Mouse (Mus musculus) ES-E14 (cell line): Measurements from ENCODE around the gene Cog4. TPM values are rescaled to one million over a fixed set of nuclear protein-coding genes. Genes with fewer than 3 reads are reported as not detected.
A peak's percentile ranks its signal among the peaks of the same experiment; 100 is the strongest.

Source experiments
- DNase-seq: peaks from one replicate; pipeline ENCODE4 v3.0.0-alpha.2; 2013; ENCODE audit warnings: low read depth, low spot score
- H3K27ac ChIP-seq: 2 replicates; pipeline ENCODE4 v1.5.1; 2012; ENCODE audit warnings: low read depth, mild to moderate bottlenecking, low read length, moderate library complexity, mixed read lengths; ENCODE audit not compliant: poor library complexity, insufficient read depth, severe bottlenecking
- H3K36me3 ChIP-seq: 2 replicates; pipeline ENCODE4 v1.6.1; 2012; ENCODE audit warnings: mild to moderate bottlenecking, low read length, moderate library complexity, mixed read lengths; ENCODE audit not compliant: control insufficient read depth, poor library complexity, insufficient read depth, severe bottlenecking
- H3K4me1 ChIP-seq, 2 experiments: fragments of 150-350 bp in 1 of 2; sonication (generic) in 1 of 2; 2 replicates each; pipeline ENCODE4 v1.6.1; 2012; ENCODE audit warnings: low read length in 2 of 2, mild to moderate bottlenecking in 1 of 2, mixed read lengths in 1 of 2; ENCODE audit not compliant: control insufficient read depth in 2 of 2, insufficient read depth in 2 of 2, poor library complexity in 1 of 2
- H3K4me3 ChIP-seq, 2 experiments: fragments of 150-350 bp in 1 of 2; sonication (generic) in 1 of 2; 2 replicates each; pipeline ENCODE4 v1.5.1; 2012; ENCODE audit warnings: low read length in 2 of 2, low read depth in 1 of 2, mild to moderate bottlenecking in 1 of 2, mixed read lengths in 1 of 2; ENCODE audit not compliant: insufficient read depth in 1 of 2, poor library complexity in 1 of 2, severe bottlenecking in 1 of 2
- H3K9ac ChIP-seq: 2 replicates; pipeline ENCODE4 v1.6.1; 2012; ENCODE audit warnings: low read depth, mild to moderate bottlenecking, low read length, mixed read lengths; ENCODE audit not compliant: poor library complexity, insufficient read depth, severe bottlenecking
- H3K9me3 ChIP-seq: fragments of 150-350 bp; sonication (generic); 2 replicates; pipeline ENCODE4 v1.6.1; 2012; ENCODE audit warnings: low read depth, mild to moderate bottlenecking, low read length; ENCODE audit not compliant: control insufficient read depth, insufficient read depth
- CHD2 ChIP-seq: IDR thresholded peaks from 2 replicates; pipeline ENCODE4 v1.6.1; 2014; ENCODE audit warnings: mild to moderate bottlenecking, low read depth, low read length, inconsistent platforms
- HCFC1 ChIP-seq: IDR thresholded peaks from 2 replicates; pipeline ENCODE4 v1.6.1; 2012; ENCODE audit warnings: low read length, inconsistent platforms, borderline replicate concordance; ENCODE audit not compliant: insufficient read depth
- MAFK ChIP-seq: IDR thresholded peaks from 2 replicates; pipeline ENCODE4 v1.6.1; 2014; ENCODE audit warnings: mild to moderate bottlenecking, low read depth, low read length, inconsistent platforms; ENCODE audit not compliant: insufficient read depth
- ZC3H11A ChIP-seq: IDR thresholded peaks from 2 replicates; pipeline ENCODE4 v1.6.1; 2012; ENCODE audit warnings: low read depth, mild to moderate bottlenecking, inconsistent platforms, low read length, borderline replicate concordance
- ZNF384 ChIP-seq: IDR thresholded peaks from 2 replicates; pipeline ENCODE4 v1.6.1; 2012; ENCODE audit warnings: low read depth, low read length, inconsistent platforms
- in situ Hi-C, 2 experiments: fragments of 600-800 bp; cut with MboI; formaldehyde crosslinking; loops; one replicate each; pipeline ENCODE4 v1.15.1; 2025; ENCODE audit warnings: low sequenced_read_pairs in 2 of 2, inconsistent platforms in 1 of 2; ENCODE audit not compliant: unreplicated experiment in 2 of 2
- total RNA-seq: library from RNA; depleted of rRNA; stranded (reverse); fragments of 300-350 nt; gene quantifications from 2 replicates; pipeline ENCODE4 v1.2.3, GENCODE M21; 2012

Cog4 gene
- total RNA-seq, 1 experiment: 64.7 TPM

DNA sequence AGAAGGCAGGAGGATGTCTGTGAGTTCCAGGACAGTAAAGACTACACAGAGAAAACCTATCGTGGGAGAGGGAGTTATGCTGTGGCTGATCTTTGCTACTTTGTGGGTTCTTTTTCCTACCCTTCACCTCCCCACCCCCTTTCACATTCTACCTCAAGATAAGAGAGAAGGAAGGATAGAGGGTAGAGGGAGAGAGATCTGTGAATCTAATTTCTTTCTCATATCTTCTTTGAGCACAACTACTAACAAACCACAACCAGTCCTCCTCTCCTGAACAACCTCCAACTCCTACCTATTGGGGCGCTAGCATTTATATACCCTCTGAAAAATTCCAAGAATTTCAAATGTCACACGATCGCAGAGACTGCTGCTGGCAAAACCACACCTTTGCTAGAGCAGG is 31.5 kb downstream of the Cog4 start:
- no peak overlapping the region for H3K27ac ChIP-seq
- TF ChIP-seq MAFK (no peak), ZC3H11A (no peak), ZNF384 (no peak), CHD2 (no peak), HCFC1 (no peak)
- no peaks in the 10 kb centered on the region for H3K4me1 ChIP-seq
- no peak for DNase-seq
- peaks cover 43% of the 10 kb centered on the region for H3K36me3 ChIP-seq
- no peak overlapping the region for H3K9ac ChIP-seq
- no peak overlapping the region for H3K4me3 ChIP-seq
- no peaks in the 10 kb centered on the region for H3K9me3 ChIP-seq
- in situ Hi-C loops: no loop called here

GRCm38 (mm10) chr8:110881741-110882310 is 35.4 kb downstream of the Cog4 start:
- Histone ChIP-seq H3K36me3 (peaks cover 41% of the 10 kb centered on the region), H3K27ac (no peak overlapping the region), H3K9ac (no peak overlapping the region), H3K9me3 (no peaks in the 10 kb centered on the region), H3K4me3 (no peak overlapping the region), H3K4me1 (no peaks in the 10 kb centered on the region)
- no peak for TF ChIP-seq ZC3H11A
- no peak for TF ChIP-seq MAFK
- TF ChIP-seq ZNF384: no peak
- in situ Hi-C loops: no loop called here
- no peak for DNase-seq

DNA sequence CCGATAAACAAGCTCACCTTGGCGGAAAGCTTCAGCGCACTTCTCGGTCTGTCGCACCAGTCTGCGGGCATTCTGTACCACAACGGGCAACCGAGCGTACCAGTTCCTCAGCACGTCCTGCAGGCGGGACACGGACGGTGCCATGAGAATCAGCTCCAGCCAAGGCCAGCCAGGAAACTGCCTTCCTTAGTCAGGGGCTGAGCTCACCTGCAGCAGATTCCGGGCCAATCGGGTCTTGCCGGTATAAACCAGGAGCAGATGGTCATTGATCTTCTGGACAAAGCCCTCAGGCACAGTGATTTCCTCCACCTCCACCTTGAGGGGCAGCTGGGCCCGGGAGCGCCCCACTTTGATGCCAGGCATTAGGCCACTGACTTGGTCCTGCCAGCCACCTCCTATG is 37.4 kb downstream of the Cog4 start:
- peaks cover 40% of the 10 kb centered on the region for H3K36me3 ChIP-seq
- no peak for DNase-seq
- no peaks in the 10 kb centered on the region for H3K9me3 ChIP-seq
- in situ Hi-C loops: no loop called here
- H3K4me1 ChIP-seq: peaks cover 0 to 6% of the 10 kb centered on the region in 2 experiments; a peak in 2 of 4 replicates
- peak overlapping the region in 1 of 2 experiments; percentile 24; a peak in 1 of 4 replicates for H3K4me3 ChIP-seq
- no peak overlapping the region for H3K9ac ChIP-seq
- no peak for TF ChIP-seq CHD2
- no peak overlapping the region for H3K27ac ChIP-seq

- Histone ChIP-seq H3K4me3 (peak overlapping the region; percentile 27 to 53; a peak in 3 of 4 replicates), H3K36me3 (peaks cover 19% of the 10 kb centered on the region), H3K9me3 (no peaks in the 10 kb centered on the region), H3K4me1 (peaks cover 0 to 9% of the 10 kb centered on the region in 2 experiments; a peak in 2 of 4 replicates), H3K27ac (no peak overlapping the region), H3K9ac (peak overlapping the region; percentile 19; the same call in 1 of the 2 replicates)
- TF ChIP-seq MAFK (no peak), CHD2 (no peak), ZNF384 (no peak), ZC3H11A (no peak), HCFC1 (no peak)
- in situ Hi-C loops: no loop called here
- DNase-seq: no peak
Observed at GRCm38 (mm10) chr8:110886634-110887033, 40.2 kb downstream of the Cog4 start.

GRCm38 (mm10) chr8:110887551-110887950 is 41.2 kb downstream of the Cog4 start:
- Histone ChIP-seq H3K9ac (peak overlapping the region; percentile 19; the same call in 1 of the 2 replicates), H3K4me3 (peak overlapping the region in 1 of 2 experiments; percentile 27; a peak in 1 of 4 replicates), H3K9me3 (no peaks in the 10 kb centered on the region), H3K27ac (no peak overlapping the region), H3K36me3 (peaks cover 11% of the 10 kb centered on the region), H3K4me1 (peaks cover 0 to 9% of the 10 kb centered on the region in 2 experiments; a peak in 2 of 4 replicates)
- in situ Hi-C loops: no loop called here
- no peak for TF ChIP-seq CHD2
- no peak for TF ChIP-seq MAFK
- no peak for TF ChIP-seq ZC3H11A
- DNase-seq: no peak
